ENCODE assay signal across 19 mouse cellular contexts in the genomic region with DNA sequence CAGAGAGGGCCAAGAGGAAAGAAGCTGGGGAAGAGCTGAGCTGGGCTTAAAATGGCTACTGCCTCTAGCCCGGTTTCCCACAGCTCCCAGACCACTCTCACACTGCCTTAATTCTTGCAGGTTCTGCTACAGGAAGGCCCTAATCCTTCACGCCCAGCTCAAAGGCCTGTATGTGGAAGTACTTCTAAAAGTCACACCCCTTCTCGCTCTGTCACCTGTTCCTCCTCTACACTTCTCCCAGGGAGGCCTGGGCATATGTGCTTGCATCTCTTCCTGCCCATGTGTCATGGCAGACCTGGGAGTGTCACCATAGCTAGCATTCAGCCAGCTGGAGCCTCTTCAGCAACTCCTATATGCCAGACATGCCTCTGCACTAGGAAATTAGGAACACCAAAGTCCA. TPM values are rescaled to one million over a fixed set of nuclear protein-coding genes. Genes with fewer than 3 reads are reported as not detected.
DNase-seq lines count a peak whose midpoint lies in the region; ATAC-seq and TF ChIP-seq lines count a peak whose summit lies in the region.
"Had no signal": no experiment of that assay in that cellular context is flagged by ENCODE, and none has a peak within 500 bp of the region (broad histone marks: within the 10 kb centered on the region; RNA-seq: fewer than 3 reads in every experiment).

No protein-coding gene starts in this region.

- ATAC-seq in hindbrain, embryonic 14.5 days (ENCODE audit: low FRiP score) = no peak
- ATAC-seq in megakaryocyte, adult 5-6 weeks (ENCODE audit: poor library complexity, severe bottlenecking) = peak; percentile 30
- ATAC-seq: forebrain, embryonic 16.5 days; intestine, postnatal 0 days; midbrain, embryonic 16.5 days had no signal

- no peak overlapping the region for H3K4me2 ChIP-seq in hindbrain, embryonic 14.5 days (replicated peaks)
- H3K4me2 ChIP-seq: heart, embryonic 11.5 days; hindbrain, embryonic 12.5 days; neural tube, embryonic 12.5 days had no signal

- no peak for TF ChIP-seq POLR2A in bone marrow, adult 2 months (IDR thresholded peaks at IDR 0.05; ENCODE audit: borderline replicate concordance, control insufficient read depth, low read depth, low read length)

- H3K36me3 ChIP-seq in hindbrain, embryonic 10.5 days = peaks cover 11% of the 10 kb centered on the region; the same call in 1 of the 2 replicates
- no peaks in the 10 kb centered on the region for H3K36me3 ChIP-seq in hindbrain, embryonic 14.5 days (replicated peaks; ENCODE audit: control insufficient read depth, insufficient read depth)
- H3K36me3 ChIP-seq: hindbrain, embryonic 12.5 days; neural tube, embryonic 12.5 days had no signal

- WGBS in hindbrain, embryonic 10.5 days = 83% methylated on average over 3 of the region's 3 CpGs
- WGBS in hindbrain, embryonic 14.5 days = 79% methylated on average over 3 of the region's 3 CpGs
- 22% methylated on average over 3 of the region's 3 CpGs for WGBS in bone marrow, adult 2 months

- peak overlapping the region; percentile 4 for H3K27ac ChIP-seq in hindbrain, embryonic 10.5 days
- H3K27ac ChIP-seq in hindbrain, embryonic 14.5 days = no peak overlapping the region
- peak overlapping the region; percentile 96 for H3K27ac ChIP-seq in bone marrow, adult 2 months (ENCODE audit: control insufficient read depth, insufficient read depth, low read depth, low read length, poor library complexity)
- H3K27ac ChIP-seq: hindbrain, embryonic 12.5 days; liver, embryonic 14.5 days; neural tube, embryonic 12.5 days had no signal

- no peak for DNase-seq in hindbrain, embryonic 10.5 days (ENCODE audit: low spot score)
- DNase-seq in hindbrain, embryonic 14.5 days (ENCODE audit: low spot score) = no peak
- peak; percentile 18 for DNase-seq in 416B (ENCODE audit: low read depth)
- DNase-seq in neural tube, embryonic 10.5 days (ENCODE audit: extremely low spot score, low spot score) = no peak
- no peak for DNase-seq in adrenal gland, adult 2 months
- DNase-seq in kidney, postnatal 10 days = no peak
- DNase-seq: cerebellum, postnatal 25 days; kidney, postnatal 25 days; layer of hippocampus, adult 9-11 months; retina, postnatal 1 day had no signal

- no peak for TF ChIP-seq CTCF in bone marrow, adult 2 months (IDR thresholded peaks at IDR 0.05; ENCODE audit: control insufficient read depth, insufficient read depth, low read length)

- H3K4me3 ChIP-seq in hindbrain, embryonic 10.5 days = no peak overlapping the region
- H3K4me3 ChIP-seq in hindbrain, embryonic 14.5 days (replicated peaks; ENCODE audit: low read length) = no peak overlapping the region
- peak overlapping the region; percentile 8 for H3K4me3 ChIP-seq in bone marrow, adult 2 months (replicated peaks; ENCODE audit: control insufficient read depth, low read depth, low read length)
- H3K4me3 ChIP-seq: hindbrain, embryonic 12.5 days; neural tube, embryonic 12.5 days had no signal

- H3K9ac ChIP-seq in hindbrain, embryonic 14.5 days = no peak overlapping the region
- H3K9ac ChIP-seq: hindbrain, embryonic 12.5 days; liver, embryonic 14.5 days; neural tube, embryonic 12.5 days had no signal

- H3K4me1 ChIP-seq in hindbrain, embryonic 10.5 days (replicated peaks) = peaks cover 52% of the 10 kb centered on the region
- H3K4me1 ChIP-seq in hindbrain, embryonic 14.5 days (replicated peaks; ENCODE audit: control insufficient read depth, insufficient read depth, low read length) = peaks cover 13% of the 10 kb centered on the region
- peaks cover 17% of the 10 kb centered on the region for H3K4me1 ChIP-seq in bone marrow, adult 2 months (ENCODE audit: control insufficient read depth, insufficient read depth, low read length)

- H3K27me3 ChIP-seq in hindbrain, embryonic 10.5 days (ENCODE audit: insufficient read depth, poor library complexity, severe bottlenecking) = no peaks in the 10 kb centered on the region
- H3K27me3 ChIP-seq in hindbrain, embryonic 14.5 days (ENCODE audit: control insufficient read depth, insufficient read depth, low read length) = no peaks in the 10 kb centered on the region
- H3K27me3 ChIP-seq: hindbrain, embryonic 12.5 days; neural tube, embryonic 12.5 days had no signal

- no peaks in the 10 kb centered on the region for H3K9me3 ChIP-seq in hindbrain, embryonic 10.5 days
- no peaks in the 10 kb centered on the region for H3K9me3 ChIP-seq in hindbrain, embryonic 14.5 days (ENCODE audit: control insufficient read depth, low read length)
- H3K9me3 ChIP-seq: hindbrain, embryonic 12.5 days; neural tube, embryonic 12.5 days had no signal

RNA-seq across cellular contexts. Expression of a gene that starts 9.8 kb away (rescaled TPM):
- 3.6 and 4.8 TPM in 2 replicates for polyA plus RNA-seq in hindbrain, embryonic 10.5 days (2016; fragmentation: Nextera tagmentation; extraction: Ambion mirVana)
- polyA plus RNA-seq in hindbrain, embryonic 14.5 days (2014; fragmentation: Nextera tagmentation; extraction: Ambion mirVana) = 4.3 and 5.0 TPM in 2 replicates
- polyA plus RNA-seq in bone marrow, adult 2 months (2011; ENCODE audit: insufficient read depth, insufficient read length, low replicate concordance, missing spikeins) = 22.5 and 46.1 TPM in 2 replicates
- 23.9 and 27.2 TPM in 2 replicates for total RNA-seq in megakaryocyte, adult 5-6 weeks (2015)
- 45.0 and 58.3 TPM in 2 replicates for total RNA-seq in megakaryocyte, adult 5-6 weeks (2017)
- total RNA-seq in adrenal gland, adult 2 months (2021) = 1 to 10 TPM; 1.3 to 2.5 TPM
- 4.5 and 4.6 TPM in 2 replicates for polyA plus RNA-seq in adrenal gland, adult 2 months (2012; rRNA removed)
